Mouse (Mus musculus) ES-E14 (cell line): ENCODE measurements around the gene Susd1. TPM values are rescaled to one million over a fixed set of nuclear protein-coding genes. Genes with fewer than 3 reads are reported as not detected.

Experiments
- DNase-seq: peaks from one replicate; pipeline ENCODE4 v3.0.0-alpha.2; 2013; ENCODE audit warnings: low read depth, low spot score
- H3K27ac ChIP-seq: 2 replicates; pipeline ENCODE4 v1.5.1; 2012; ENCODE audit warnings: low read depth, mild to moderate bottlenecking, low read length, moderate library complexity, mixed read lengths; ENCODE audit not compliant: poor library complexity, insufficient read depth, severe bottlenecking
- H3K36me3 ChIP-seq: 2 replicates; pipeline ENCODE4 v1.6.1; 2012; ENCODE audit warnings: mild to moderate bottlenecking, low read length, moderate library complexity, mixed read lengths; ENCODE audit not compliant: control insufficient read depth, poor library complexity, insufficient read depth, severe bottlenecking
- H3K4me1 ChIP-seq, 2 experiments: fragments of 150-350 bp in 1 of 2; sonication (generic) in 1 of 2; 2 replicates each; pipeline ENCODE4 v1.6.1; 2012; ENCODE audit warnings: low read length in 2 of 2, mild to moderate bottlenecking in 1 of 2, mixed read lengths in 1 of 2; ENCODE audit not compliant: control insufficient read depth in 2 of 2, insufficient read depth in 2 of 2, poor library complexity in 1 of 2
- H3K4me3 ChIP-seq, 2 experiments: fragments of 150-350 bp in 1 of 2; sonication (generic) in 1 of 2; 2 replicates each; pipeline ENCODE4 v1.5.1; 2012; ENCODE audit warnings: low read length in 2 of 2, low read depth in 1 of 2, mild to moderate bottlenecking in 1 of 2, mixed read lengths in 1 of 2; ENCODE audit not compliant: insufficient read depth in 1 of 2, poor library complexity in 1 of 2, severe bottlenecking in 1 of 2
- H3K9ac ChIP-seq: 2 replicates; pipeline ENCODE4 v1.6.1; 2012; ENCODE audit warnings: low read depth, mild to moderate bottlenecking, low read length, mixed read lengths; ENCODE audit not compliant: poor library complexity, insufficient read depth, severe bottlenecking
- H3K9me3 ChIP-seq: fragments of 150-350 bp; sonication (generic); 2 replicates; pipeline ENCODE4 v1.6.1; 2012; ENCODE audit warnings: low read depth, mild to moderate bottlenecking, low read length; ENCODE audit not compliant: control insufficient read depth, insufficient read depth
- CHD2 ChIP-seq: IDR thresholded peaks from 2 replicates; pipeline ENCODE4 v1.6.1; 2014; ENCODE audit warnings: mild to moderate bottlenecking, low read depth, low read length, inconsistent platforms
- HCFC1 ChIP-seq: IDR thresholded peaks from 2 replicates; pipeline ENCODE4 v1.6.1; 2012; ENCODE audit warnings: low read length, inconsistent platforms, borderline replicate concordance; ENCODE audit not compliant: insufficient read depth
- MAFK ChIP-seq: IDR thresholded peaks from 2 replicates; pipeline ENCODE4 v1.6.1; 2014; ENCODE audit warnings: mild to moderate bottlenecking, low read depth, low read length, inconsistent platforms; ENCODE audit not compliant: insufficient read depth
- ZC3H11A ChIP-seq: IDR thresholded peaks from 2 replicates; pipeline ENCODE4 v1.6.1; 2012; ENCODE audit warnings: low read depth, mild to moderate bottlenecking, inconsistent platforms, low read length, borderline replicate concordance
- ZNF384 ChIP-seq: IDR thresholded peaks from 2 replicates; pipeline ENCODE4 v1.6.1; 2012; ENCODE audit warnings: low read depth, low read length, inconsistent platforms
- in situ Hi-C, 2 experiments: fragments of 600-800 bp; cut with MboI; formaldehyde crosslinking; loops; one replicate each; pipeline ENCODE4 v1.15.1; 2025; ENCODE audit warnings: low sequenced_read_pairs in 2 of 2, inconsistent platforms in 1 of 2; ENCODE audit not compliant: unreplicated experiment in 2 of 2
- total RNA-seq: library from RNA; depleted of rRNA; stranded (reverse); fragments of 300-350 nt; gene quantifications from 2 replicates; pipeline ENCODE4 v1.2.3, GENCODE M21; 2012

The Susd1 gene
- total RNA-seq, 1 experiment = 7.7 TPM

DNA sequence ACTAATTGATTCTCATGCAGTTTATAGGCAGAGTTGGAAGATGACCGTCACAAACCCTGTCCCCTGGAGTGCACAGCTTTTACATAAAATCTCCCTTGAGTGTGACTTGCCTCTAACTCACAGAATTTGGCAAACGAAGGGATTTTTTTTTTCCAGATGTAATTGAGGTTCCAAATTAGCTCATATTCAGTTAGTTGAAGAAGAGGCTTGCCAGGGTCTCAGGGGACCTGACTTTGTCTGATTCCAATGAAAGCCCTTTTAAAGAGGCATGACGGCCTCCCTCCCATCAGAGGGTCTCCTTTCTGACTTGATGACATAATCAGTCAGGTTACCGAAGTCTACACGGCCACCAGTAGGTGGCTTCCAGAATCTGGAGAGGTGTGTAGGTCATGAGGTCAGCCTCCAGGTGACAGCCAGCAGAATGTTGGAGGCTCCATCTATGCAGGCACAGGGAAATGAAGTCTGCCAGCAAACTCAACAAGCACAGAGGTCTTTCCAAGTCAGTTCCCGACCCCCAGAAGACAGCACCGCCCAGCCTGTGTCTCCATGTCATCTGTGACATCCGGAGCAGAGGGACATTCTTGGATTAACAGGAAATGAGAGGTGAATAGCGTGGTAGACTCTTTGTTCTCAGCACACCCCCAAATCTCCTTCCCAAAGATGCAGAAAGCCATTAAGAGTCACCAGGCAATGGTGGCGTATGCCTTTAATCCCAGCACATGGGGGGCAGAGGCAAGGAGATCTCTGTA, 130.4 kb downstream of the Susd1 start:
- Histone ChIP-seq H3K36me3 (no peaks in the 10 kb centered on the region), H3K4me3 (no peak overlapping the region), H3K9me3 (no peaks in the 10 kb centered on the region), H3K9ac (no peak overlapping the region), H3K27ac (no peak overlapping the region), H3K4me1 (no peaks in the 10 kb centered on the region)
- TF ChIP-seq ZNF384 (no peak), CHD2 (no peak), ZC3H11A (no peak), MAFK (no peak), HCFC1 (no peak)
- no peak for DNase-seq
- in situ Hi-C loops = no loop called here

DNA sequence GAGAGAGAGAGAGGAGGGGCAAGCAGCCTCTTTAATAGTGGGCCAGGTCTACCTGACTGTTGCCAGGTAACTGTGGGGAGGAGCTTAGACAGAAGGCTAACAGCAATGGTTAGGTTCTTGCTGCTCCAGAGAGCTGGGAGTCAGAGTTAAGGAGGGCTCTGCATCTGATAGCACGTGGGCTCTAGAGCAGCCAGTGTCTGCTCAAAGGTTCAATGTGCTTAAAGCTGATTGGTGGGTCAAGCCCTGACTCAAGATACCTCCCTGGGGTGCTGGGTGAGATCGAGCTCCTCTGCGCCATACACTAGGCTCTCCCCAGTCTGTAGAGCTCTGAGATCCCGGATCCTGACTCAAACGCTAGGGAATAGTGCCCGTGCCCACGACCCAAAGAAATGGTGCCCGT, 136.0 kb downstream of the Susd1 start:
- no peak for DNase-seq
- TF ChIP-seq HCFC1 (no peak), ZNF384 (no peak), CHD2 (no peak), ZC3H11A (no peak), MAFK (no peak)

DNA sequence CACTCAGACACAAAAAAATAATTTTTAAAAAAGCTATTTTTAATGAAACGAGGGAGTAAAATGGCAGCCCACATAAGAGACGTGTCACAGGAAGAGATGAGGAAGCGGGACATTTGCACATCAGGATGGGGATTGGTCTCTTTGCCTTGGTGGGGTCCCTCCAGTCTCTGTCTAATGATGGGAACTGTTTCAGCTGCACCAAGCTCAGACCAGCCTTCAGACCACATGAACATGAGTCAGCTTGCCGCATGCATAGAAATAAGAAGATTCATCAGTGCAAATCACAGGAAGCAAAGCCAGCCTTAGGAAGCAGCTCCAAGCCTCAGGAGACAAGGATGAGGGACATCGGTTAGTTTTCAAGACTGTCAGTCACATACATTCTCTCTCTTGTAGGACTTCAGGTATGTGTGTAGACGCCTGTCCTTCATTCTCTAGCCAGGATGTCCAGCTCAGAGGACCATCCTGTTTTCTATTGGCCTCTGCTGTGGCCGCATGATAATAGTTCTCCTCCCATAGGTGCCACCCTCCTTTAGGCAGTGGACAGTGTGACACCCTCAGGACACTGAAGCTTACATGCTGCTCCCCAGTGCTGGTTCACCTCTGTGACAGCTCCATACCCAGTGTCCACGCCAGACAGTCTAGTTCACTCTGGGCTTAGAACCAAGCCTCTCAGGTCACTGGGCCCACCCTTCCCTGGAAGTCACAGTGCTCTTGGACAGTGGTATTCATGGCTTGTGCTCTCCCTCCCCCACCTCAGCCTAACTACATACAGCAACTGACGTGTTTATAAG, 137.2 kb downstream of the Susd1 start:
- no peaks in the 10 kb centered on the region for H3K4me1 ChIP-seq
- H3K9ac ChIP-seq = no peak overlapping the region
- no peaks in the 10 kb centered on the region for H3K36me3 ChIP-seq
- in situ Hi-C loops = no loop called here
- TF ChIP-seq MAFK (no peak), ZC3H11A (no peak), CHD2 (no peak), ZNF384 (no peak), HCFC1 (no peak)
- DNase-seq = no peak
- no peaks in the 10 kb centered on the region for H3K9me3 ChIP-seq
- no peak overlapping the region for H3K4me3 ChIP-seq
- no peak overlapping the region for H3K27ac ChIP-seq

More for the DNA sequence above, 136.0 kb downstream of the Susd1 start:
- in situ Hi-C loops = no loop called here
- Histone ChIP-seq H3K4me1 (no peaks in the 10 kb centered on the region), H3K9ac (no peak overlapping the region), H3K4me3 (no peak overlapping the region), H3K27ac (no peak overlapping the region), H3K9me3 (no peaks in the 10 kb centered on the region), H3K36me3 (no peaks in the 10 kb centered on the region)

DNA sequence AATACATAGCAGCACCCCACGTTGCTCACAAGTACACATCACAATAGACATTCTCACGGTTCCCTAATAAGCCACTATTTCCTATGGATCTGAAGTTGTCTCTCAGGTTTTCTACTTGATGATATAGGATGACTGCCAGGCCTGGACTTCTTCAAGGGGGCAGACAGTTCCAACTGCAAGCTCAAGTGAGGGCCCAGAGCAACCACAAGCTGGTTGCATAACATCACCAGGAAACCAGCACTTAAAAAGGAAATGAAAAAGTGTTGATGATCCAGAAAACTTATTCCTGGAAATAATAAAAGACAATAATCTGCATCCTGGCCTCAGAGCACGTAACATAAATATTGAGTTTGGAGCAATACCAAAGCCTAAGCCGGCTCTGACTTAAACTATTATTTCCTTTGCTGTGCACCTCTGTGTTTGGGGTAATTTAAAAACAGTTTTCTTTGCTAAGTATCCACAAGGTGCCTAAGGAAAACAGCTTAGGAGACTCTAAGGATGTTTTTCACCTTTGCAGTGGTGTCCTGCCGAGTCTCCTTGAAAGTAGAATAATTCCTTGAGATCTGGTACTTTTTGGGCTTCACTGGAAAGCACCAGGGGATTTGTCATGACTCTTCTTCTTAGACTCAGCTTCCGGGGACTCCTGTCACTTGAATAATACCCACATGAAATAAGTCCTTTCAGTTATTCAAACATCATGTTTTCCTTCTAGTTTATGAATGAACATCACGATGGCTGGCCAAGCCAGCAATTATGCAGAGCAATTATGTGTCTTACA, 139.5 kb downstream of the Susd1 start:
- Histone ChIP-seq H3K9ac (no peak overlapping the region), H3K36me3 (no peaks in the 10 kb centered on the region), H3K9me3 (no peaks in the 10 kb centered on the region), H3K4me1 (no peaks in the 10 kb centered on the region), H3K4me3 (no peak overlapping the region), H3K27ac (no peak overlapping the region)
- in situ Hi-C loops = no loop called here
- TF ChIP-seq MAFK (no peak), CHD2 (no peak)
- DNase-seq = no peak
